Mouse (Mus musculus) cerebellum, adult 11-12 months (tissue): Measurements from ENCODE around the gene Dthd1.

Source experiments
- DNase-seq: peaks from one replicate; pipeline ENCODE4 v3.0.0; 2022

The Dthd1 gene

GRCm38 (mm10) chr5:62867003-62867402, 53.4 kb downstream of the Dthd1 start:
- no peak for DNase-seq

- no peak for DNase-seq
Measured at GRCm38 (mm10) chr5:62879530-62879929, 65.9 kb downstream of the Dthd1 start.

- no peak for DNase-seq
Measured at GRCm38 (mm10) chr5:62895326-62895725, 81.7 kb downstream of the Dthd1 start.

- DNase-seq = no peak
Measured at GRCm38 (mm10) chr5:62906954-62907353, 93.3 kb downstream of the Dthd1 start.

GRCm38 (mm10) chr5:62909074-62909473, 95.5 kb downstream of the Dthd1 start:
- no peak for DNase-seq

- DNase-seq = no peak
Measured at GRCm38 (mm10) chr5:62924616-62925015, 111.0 kb downstream of the Dthd1 start.
